Mouse (Mus musculus) heart, embryonic 11.5 days (tissue): ENCODE measurements at regions not wholly inside any gene's neighbourhood (a gene's known extent, or its start where the extent isn't known, plus 50 kb on each side); places are given as distances from the start of the nearest gene placed in this dataset.

Experiments
- ATAC-seq: fragments of 200-750 bp; cut with Nextera tagmentation; replicated peaks from 2 replicates; pipeline ENCODE4 v1.8.0; 2017; ENCODE audit warnings: moderate library complexity; ENCODE audit not compliant: insufficient number of reproducible peaks, low FRiP score, low TSS enrichment
- H3K27ac ChIP-seq: fragments of 300-500 bp; sonication (generic); 2 replicates; pipeline ENCODE4 v1.5.1; 2014; ENCODE audit warnings: mild to moderate bottlenecking, low read depth, low read length
- H3K27me3 ChIP-seq: fragments of 300-500 bp; sonication (generic); 2 replicates; pipeline ENCODE4 v1.6.1; 2014; ENCODE audit warnings: mild to moderate bottlenecking, low read length, mixed read lengths; ENCODE audit not compliant: control insufficient read depth, insufficient read depth
- H3K36me3 ChIP-seq: fragments of 300-500 bp; sonication (generic); 2 replicates; pipeline ENCODE4 v1.6.1; 2014; ENCODE audit warnings: mild to moderate bottlenecking, low read length, moderate library complexity, mixed read lengths; ENCODE audit not compliant: control insufficient read depth, insufficient read depth
- H3K4me1 ChIP-seq: fragments of 300-500 bp; sonication (generic); 2 replicates; pipeline ENCODE4 v1.6.1; 2014; ENCODE audit warnings: low read length; ENCODE audit not compliant: control insufficient read depth, insufficient read depth
- H3K4me2 ChIP-seq: fragments of 300-500 bp; sonication (generic); 2 replicates; pipeline ENCODE4 v1.6.1; 2014; ENCODE audit warnings: mild to moderate bottlenecking, moderate library complexity
- H3K4me3 ChIP-seq: fragments of 300-500 bp; sonication (generic); 2 replicates; pipeline ENCODE4 v1.5.1; 2014; ENCODE audit warnings: low read depth, low read length
- H3K9ac ChIP-seq: fragments of 300-500 bp; sonication (generic); 2 replicates; pipeline ENCODE4 v1.6.1; 2014; ENCODE audit warnings: mild to moderate bottlenecking, low read depth, low read length, moderate library complexity
- H3K9me3 ChIP-seq: fragments of 300-500 bp; sonication (generic); replicated peaks from 2 replicates; pipeline ENCODE4 v1.6.1; 2016; ENCODE audit warnings: low read length; ENCODE audit not compliant: control insufficient read depth
- WGBS: fragments of 180-500 bp; shearing (Covaris S2); extraction: QIAGEN DNeasy Blood & Tissue Kit; methylation state at CpG from one replicate; pipeline ENCODE4 v1.1.7; 2014; ENCODE audit not compliant: insufficient replicate concordance; 5-methylcytosine and 5-hydroxymethylcytosine counted together

- no peak overlapping the region for H3K4me3 ChIP-seq
- H3K27me3 ChIP-seq = no peaks in the 10 kb centered on the region; the same call in 1 of the 2 replicates
- no peak for ATAC-seq
- H3K27ac ChIP-seq = no peak overlapping the region
- no peaks in the 10 kb centered on the region for H3K36me3 ChIP-seq
- H3K4me2 ChIP-seq = no peak overlapping the region
- H3K9ac ChIP-seq = no peak overlapping the region
- H3K9me3 ChIP-seq = no peaks in the 10 kb centered on the region
- WGBS = 90% methylated on average over 10 of the region's 10 CpGs
- H3K4me1 ChIP-seq = peaks cover 6% of the 10 kb centered on the region
Observed at GRCm38 (mm10) chr4:101333868-101334267, 68.8 kb upstream of the Jak1 start.

GRCm38 (mm10) chr4:101333036-101333435 lies 68.0 kb upstream of the Jak1 start:
- Histone ChIP-seq H3K36me3 (no peaks in the 10 kb centered on the region), H3K4me3 (no peak overlapping the region), H3K4me1 (peaks cover 6% of the 10 kb centered on the region), H3K27ac (no peak overlapping the region), H3K27me3 (no peaks in the 10 kb centered on the region; the same call in 1 of the 2 replicates), H3K4me2 (no peak overlapping the region), H3K9me3 (no peaks in the 10 kb centered on the region), H3K9ac (no peak overlapping the region)
- WGBS = 66% methylated on average over 3 of the region's 3 CpGs
- ATAC-seq = no peak

GRCm38 (mm10) chr4:101331231-101331630 lies 66.1 kb upstream of the Jak1 start:
- Histone ChIP-seq H3K4me3 (no peak overlapping the region), H3K27me3 (no peaks in the 10 kb centered on the region; the same call in 1 of the 2 replicates), H3K4me1 (no peaks in the 10 kb centered on the region), H3K9me3 (no peaks in the 10 kb centered on the region), H3K4me2 (no peak overlapping the region), H3K27ac (no peak overlapping the region), H3K36me3 (no peaks in the 10 kb centered on the region), H3K9ac (no peak overlapping the region)
- no peak for ATAC-seq
- 76% methylated on average over 4 of the region's 4 CpGs for WGBS

GRCm38 (mm10) chr4:101329060-101329459 lies 64.0 kb upstream of the Jak1 start:
- no peak for ATAC-seq
- no peak overlapping the region for H3K27ac ChIP-seq
- no peak overlapping the region for H3K4me3 ChIP-seq
- 78% methylated on average over 7 of the region's 7 CpGs for WGBS
- no peaks in the 10 kb centered on the region; the same call in 1 of the 2 replicates for H3K27me3 ChIP-seq
- H3K9ac ChIP-seq = no peak overlapping the region
- H3K4me1 ChIP-seq = no peaks in the 10 kb centered on the region
- no peaks in the 10 kb centered on the region for H3K9me3 ChIP-seq
- no peaks in the 10 kb centered on the region for H3K36me3 ChIP-seq
- no peak overlapping the region for H3K4me2 ChIP-seq

- no peak for ATAC-seq
- no peak overlapping the region for H3K4me3 ChIP-seq
- no peak overlapping the region for H3K9ac ChIP-seq
- no peaks in the 10 kb centered on the region for H3K36me3 ChIP-seq
- H3K27me3 ChIP-seq = no peaks in the 10 kb centered on the region; the same call in 1 of the 2 replicates
- no peak overlapping the region for H3K27ac ChIP-seq
- H3K4me2 ChIP-seq = no peak overlapping the region
- no peaks in the 10 kb centered on the region for H3K4me1 ChIP-seq
- WGBS = 71% methylated on average over 3 of the region's 3 CpGs
- no peaks in the 10 kb centered on the region for H3K9me3 ChIP-seq
Observed at GRCm38 (mm10) chr4:101326067-101326466, 61.0 kb upstream of the Jak1 start.

GRCm38 (mm10) chr4:101321731-101322130 lies 56.6 kb upstream of the Jak1 start:
- no peak for ATAC-seq
- 68% methylated on average over 2 of the region's 2 CpGs for whole genome bisulfite sequencing
- no peaks in the 10 kb centered on the region for H3K36me3 ChIP-seq
- no peaks in the 10 kb centered on the region for H3K9me3 ChIP-seq
- H3K4me2 ChIP-seq = no peak overlapping the region
- no peaks in the 10 kb centered on the region for H3K27me3 ChIP-seq
- no peak overlapping the region for H3K9ac ChIP-seq
- no peak overlapping the region for H3K4me3 ChIP-seq
- H3K4me1 ChIP-seq = no peaks in the 10 kb centered on the region
- H3K27ac ChIP-seq = no peak overlapping the region

GRCm38 (mm10) chr4:101320587-101320986 lies 55.5 kb upstream of the Jak1 start:
- no peaks in the 10 kb centered on the region for H3K4me1 ChIP-seq
- no peak overlapping the region for H3K4me3 ChIP-seq
- H3K4me2 ChIP-seq = no peak overlapping the region
- H3K36me3 ChIP-seq = no peaks in the 10 kb centered on the region
- H3K27me3 ChIP-seq = no peaks in the 10 kb centered on the region
- no peak overlapping the region for H3K9ac ChIP-seq
- no peaks in the 10 kb centered on the region for H3K9me3 ChIP-seq
- no peak for ATAC-seq
- WGBS = 77% methylated on average over 2 of the region's 2 CpGs
- no peak overlapping the region for H3K27ac ChIP-seq

GRCm38 (mm10) chr4:101319681-101320220 lies 54.7 kb upstream of the Jak1 start:
- Histone ChIP-seq H3K27me3 (no peaks in the 10 kb centered on the region), H3K9me3 (no peaks in the 10 kb centered on the region), H3K27ac (no peak overlapping the region), H3K9ac (no peak overlapping the region), H3K4me1 (no peaks in the 10 kb centered on the region), H3K4me2 (no peak overlapping the region), H3K36me3 (no peaks in the 10 kb centered on the region), H3K4me3 (no peak overlapping the region)
- ATAC-seq = no peak
- 73% methylated on average over 4 of the region's 4 CpGs for WGBS

- Histone ChIP-seq H3K9me3 (no peaks in the 10 kb centered on the region), H3K27ac (no peak overlapping the region), H3K9ac (no peak overlapping the region), H3K4me3 (no peak overlapping the region), H3K4me1 (no peaks in the 10 kb centered on the region), H3K36me3 (no peaks in the 10 kb centered on the region), H3K27me3 (0 out of 2 replicates have a peak, but pooled peaks cover 2% of the 10 kb centered on the region), H3K4me2 (no peak overlapping the region)
- ATAC-seq = no peak
- 73% methylated on average over 1 of the region's 1 CpGs for WGBS
Observed at GRCm38 (mm10) chr4:101318836-101319235, 53.8 kb upstream of the Jak1 start.
